10 mouse cellular contexts compared by ENCODE assay signal in genomic region chr13:110406152-110406551, GRCm38 (mm10). TPM values are rescaled to one million over a fixed set of nuclear protein-coding genes. Genes with fewer than 3 reads are reported as not detected.
DNase-seq lines count a peak whose midpoint lies in the region; ATAC-seq lines count a peak whose summit lies in the region.
"Had no signal": no experiment of that assay in that cellular context is flagged by ENCODE, and none has a peak within 500 bp of the region (broad histone marks: within the 10 kb centered on the region; RNA-seq: fewer than 3 reads in every experiment).

No protein-coding gene starts in this region.

- peak; percentile 49; the same call in 1 of the 2 replicates for ATAC-seq in lung, embryonic 16.5 days (ENCODE audit: low read depth)
- ATAC-seq in monocyte, adult 5-6 weeks (replicated peaks; ENCODE audit: insufficient number of reproducible peaks, low FRiP score, low TSS enrichment, poor library complexity, severe bottlenecking), result no peak

- H3K9me3 ChIP-seq in lung, embryonic 16.5 days (ENCODE audit: control insufficient read depth, low read length), result no peaks in the 10 kb centered on the region

- peaks cover 5% of the 10 kb centered on the region for H3K36me3 ChIP-seq in lung, embryonic 16.5 days (ENCODE audit: control insufficient read depth, insufficient read depth, low read length)

- H3K27me3 ChIP-seq in lung, embryonic 16.5 days (ENCODE audit: control insufficient read depth, insufficient read depth, low read depth, low read length), result no peaks in the 10 kb centered on the region

- H3K4me3 ChIP-seq in lung, embryonic 16.5 days (ENCODE audit: low read length), result no peak overlapping the region

- 73% methylated on average over 5 of the region's 5 CpGs for WGBS in lung, embryonic 16.5 days

- DNase-seq in cerebellum, postnatal 10 days, result peak; percentile 86
- no peak for DNase-seq in cerebellum, postnatal 36 days
- DNase-seq in lung, adult 18-20 months, result no peak
- peak; percentile 37 to 61 for DNase-seq in heart, postnatal 14 days
- DNase-seq in lung, postnatal 10 days, result peak; percentile 55
- DNase-seq in c-Kit-positive CD71-positive TER-119-positive erythroid progenitor cells, embryonic 14.5 days (ENCODE audit: low spot score), result no peak

- H3K4me1 ChIP-seq in lung, embryonic 16.5 days (replicated peaks; ENCODE audit: control insufficient read depth, insufficient read depth, low read length), result no peaks in the 10 kb centered on the region

- no peak overlapping the region for H3K9ac ChIP-seq in lung, embryonic 16.5 days (ENCODE audit: low read length)

- no peak overlapping the region for H3K27ac ChIP-seq in lung, embryonic 16.5 days (ENCODE audit: low read length)

- intact Hi-C loops in heart, postnatal 14 days (cut with DNase I), result no loop called here

- no peak overlapping the region for H3K4me2 ChIP-seq in lung, embryonic 16.5 days (ENCODE audit: low read depth, low read length)

RNA-seq across cellular contexts. Expression of gene Plk2, which starts 11.3 kb away (rescaled TPM):
- polyA plus RNA-seq in lung, embryonic 16.5 days (2015; fragmentation: Nextera tagmentation; extraction: Ambion mirVana), result 257 and 267 TPM in 2 replicates
- 10 to 100 TPM; 35.4 to 35.5 TPM for total RNA-seq in heart, postnatal 14 days (2021)
- total RNA-seq in monocyte, adult 5-6 weeks (2017), result 76.3 to 137 TPM (median 92.8 TPM) in 3 replicates

RNA-seq across cellular contexts. Expression of gene Gapt, which starts 49.2 kb away (rescaled TPM):
- polyA plus RNA-seq in lung, embryonic 16.5 days (2015; fragmentation: Nextera tagmentation; extraction: Ambion mirVana), result 0.69 and 0.79 TPM in 2 replicates
- not detected for total RNA-seq in heart, postnatal 14 days (2021)
- total RNA-seq in monocyte, adult 5-6 weeks (2017), result 4.9 to 12.7 TPM (median 12.1 TPM) in 3 replicates
- total RNA-seq: left cerebral cortex, postnatal 10 days had no signal
- polyA plus RNA-seq: C2C12 had no signal

Comparison
In these comparisons a context has a peak if more than half of its experiments do, and no peak if none do; other contexts are left out.
1. DNase-seq: peak in cerebellum, postnatal 10 days (2 of 2), heart, postnatal 14 days (2 of 2) and lung, postnatal 10 days (single experiment); none in cerebellum, postnatal 36 days (0 of 2), lung, adult 18-20 months (0 of 2) and c-Kit-positive CD71-positive TER-119-positive erythroid progenitor cells, embryonic 14.5 days (single experiment).